Mouse (Mus musculus) liver, adult (tissue): ENCODE data around the gene Fancd2os.

Experiments used
- GATA4 ChIP-seq: IDR thresholded peaks from 2 replicates; pipeline ENCODE4 v1.6.1; 2014; ENCODE audit warnings: mild to moderate bottlenecking, low read length; ENCODE audit not compliant: insufficient replicate concordance

The Fancd2os gene

GRCm38 (mm10) chr6:113600543-113601139 lies at the start of gene Fancd2os:
TSS of gene Fancd2os (minus strand) at chr6:113600715.
- no peak for TF ChIP-seq GATA4

GRCm38 (mm10) chr6:113650197-113650640 lies 49.7 kb upstream of the Fancd2os start:
- TF ChIP-seq GATA4 = no peak

DNA sequence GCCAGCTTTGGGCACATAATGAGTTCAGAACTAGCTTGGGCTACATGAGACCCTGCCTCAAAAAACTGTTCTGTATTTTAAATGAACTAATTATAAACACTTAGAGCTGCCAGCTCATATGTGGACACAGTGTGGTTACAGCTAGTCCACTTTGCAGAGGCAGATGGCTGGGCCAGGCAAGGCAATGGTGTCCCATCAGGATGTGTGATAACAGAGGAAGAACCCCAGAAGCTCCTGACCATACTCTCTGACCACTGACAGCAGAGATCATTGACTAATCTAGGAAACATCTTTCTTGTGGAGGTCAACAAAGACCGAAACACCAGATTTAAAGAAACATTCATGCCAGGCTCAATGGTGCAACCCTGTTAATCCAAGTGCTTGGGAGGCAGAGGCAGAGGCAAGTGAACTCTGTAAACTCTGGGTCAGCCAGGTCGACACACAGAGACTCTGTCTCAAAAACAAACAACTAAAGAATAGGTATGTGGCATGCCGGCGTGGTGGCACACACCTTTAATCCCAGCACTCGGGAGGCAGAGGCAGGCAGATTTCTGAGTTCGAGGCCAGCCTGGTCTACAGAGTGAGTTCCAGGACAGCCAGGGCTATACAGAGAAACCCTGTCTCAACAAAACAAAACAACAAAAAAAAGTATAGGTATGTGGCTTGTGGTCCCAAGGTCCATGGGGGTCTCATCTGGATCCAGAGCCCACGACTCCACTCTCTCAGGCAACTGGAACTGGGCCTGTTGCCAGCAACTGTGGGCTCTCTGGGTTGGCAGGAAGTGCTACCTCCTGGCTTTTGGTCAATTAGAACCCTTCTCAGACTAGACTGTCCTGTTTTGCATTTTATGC lies 49.1 kb upstream of the Fancd2os start:
- no peak for TF ChIP-seq GATA4

DNA sequence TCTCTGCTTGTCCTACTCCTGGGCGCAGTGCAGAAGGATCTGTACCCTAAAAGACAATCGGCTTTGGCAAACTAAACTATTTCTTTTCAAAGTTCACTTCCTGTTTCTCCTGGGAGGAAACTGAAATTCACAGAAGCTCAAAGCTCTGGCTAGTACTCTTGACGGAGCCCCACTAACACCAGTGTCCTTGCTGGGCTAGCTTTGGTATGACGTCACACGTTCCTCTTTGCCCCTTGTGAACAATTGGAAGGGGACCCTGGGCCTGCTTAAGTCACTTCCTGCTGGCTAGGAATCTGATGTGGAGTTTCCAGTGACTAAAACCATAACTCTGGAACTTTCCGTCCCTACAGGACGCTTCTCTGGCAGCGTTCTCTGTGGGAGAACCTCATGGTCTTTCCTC lies 44.3 kb upstream of the Fancd2os start:
- TF ChIP-seq GATA4 = no peak

GRCm38 (mm10) chr6:113643967-113644366 lies 43.5 kb upstream of the Fancd2os start:
- TF ChIP-seq GATA4 = no peak

- TF ChIP-seq GATA4 = no peak
These were observed 42.5 kb upstream of the Fancd2os start for GRCm38 (mm10) chr6:113643021-113643420.

GRCm38 (mm10) chr6:113642605-113643004 lies 42.1 kb upstream of the Fancd2os start:
- TF ChIP-seq GATA4 = no peak

GRCm38 (mm10) chr6:113639201-113639600 lies 38.7 kb upstream of the Fancd2os start:
- TF ChIP-seq GATA4 = no peak

GRCm38 (mm10) chr6:113638302-113639040 lies 38.0 kb upstream of the Fancd2os start, which contains the start of gene Irak2:
TSS of gene Irak2 (plus strand) at chr6:113638467.
- no peak; the same call in 1 of the 2 replicates for TF ChIP-seq GATA4

- no peak for TF ChIP-seq GATA4
These were observed 32.3 kb upstream of the Fancd2os start for GRCm38 (mm10) chr6:113632863-113633262.

- TF ChIP-seq GATA4 = no peak
These were observed 29.8 kb upstream of the Fancd2os start for GRCm38 (mm10) chr6:113630322-113630721.

- no peak for TF ChIP-seq GATA4
These were observed 24.7 kb upstream of the Fancd2os start for GRCm38 (mm10) chr6:113624989-113625770.

GRCm38 (mm10) chr6:113623941-113624751 lies 23.6 kb upstream of the Fancd2os start, which contains the start of gene Vhl:
TSS of gene Vhl (plus strand) at chr6:113623959.
- no peak for TF ChIP-seq GATA4

DNA sequence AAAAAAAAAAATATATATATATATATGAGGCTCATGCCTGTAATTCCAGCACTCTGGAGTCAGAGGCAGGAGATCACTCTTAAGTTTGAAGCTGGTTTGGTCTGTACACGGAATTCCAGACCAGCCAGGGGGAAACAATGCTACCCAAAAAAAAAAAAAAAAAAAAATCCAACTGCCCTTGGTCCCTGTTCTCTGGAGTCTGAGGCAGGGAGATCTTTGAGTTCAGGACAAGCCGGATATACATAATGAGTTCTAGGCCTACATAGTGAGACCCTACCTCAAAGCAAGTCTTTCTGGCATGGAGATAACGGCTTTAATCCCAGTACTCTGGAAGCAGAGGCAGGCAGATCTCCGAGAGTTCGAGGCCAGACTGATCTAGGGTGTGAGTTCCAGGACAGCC lies 22.9 kb upstream of the Fancd2os start:
- no peak for TF ChIP-seq GATA4

GRCm38 (mm10) chr6:113615489-113615888 lies 15.0 kb upstream of the Fancd2os start:
- no peak for TF ChIP-seq GATA4
